Mouse (Mus musculus) CH12.LX (cell line): ENCODE measurements at regions not wholly inside any gene's neighbourhood (a gene's known extent, or its start where the extent isn't known, plus 50 kb on each side); places are given as distances from the start of the nearest gene placed in this dataset.

Source experiments
- DNase-seq: peaks from one replicate; pipeline ENCODE4 v3.0.0-alpha.2; 2013; ENCODE audit errors: extremely low read depth
- H3K27ac ChIP-seq: 2 replicates; pipeline ENCODE4 v1.5.1; 2012; ENCODE audit warnings: low read depth, mild to moderate bottlenecking, control low read depth, moderate library complexity; ENCODE audit not compliant: insufficient read depth
- H3K27me3 ChIP-seq: replicated peaks from 2 replicates; pipeline ENCODE3; 2012; ENCODE audit warnings: inconsistent platforms
- H3K36me3 ChIP-seq, 2 experiments: replicated peaks in 1 of 2; 2 replicates each; pipeline versions ENCODE3 to v1.6.1; 2012; ENCODE audit warnings: inconsistent platforms in 1 of 2, low read length in 1 of 2, mild to moderate bottlenecking in 1 of 2, mixed read lengths in 1 of 2, moderate library complexity in 1 of 2; ENCODE audit not compliant: control insufficient read depth in 1 of 2, insufficient read depth in 1 of 2
- H3K4me1 ChIP-seq, 2 experiments: 2 replicates each; pipeline ENCODE4 v1.6.1; 2012; ENCODE audit warnings: inconsistent platforms in 1 of 2, moderate library complexity in 1 of 2; ENCODE audit not compliant: insufficient read depth in 2 of 2, control insufficient read depth in 1 of 2
- H3K4me2 ChIP-seq: 2 replicates; pipeline ENCODE4 v1.6.1; 2012; ENCODE audit warnings: low read depth, mild to moderate bottlenecking, control low read depth; ENCODE audit not compliant: poor library complexity, insufficient read depth, severe bottlenecking
- H3K4me3 ChIP-seq, 3 experiments: fragments of 150-350 bp in 1 of 3; sonication (generic) in 1 of 3; replicated peaks in 1 of 3; 2 replicates each; pipeline versions ENCODE3 to v1.5.1; 2011 to 2012; ENCODE audit warnings: low read depth in 2 of 3, low read length in 2 of 3, mild to moderate bottlenecking in 2 of 3, moderate library complexity in 2 of 3, control low read depth in 1 of 3, improper control_type of control experiment in 1 of 3, inconsistent platforms in 1 of 3, mixed read lengths in 1 of 3; ENCODE audit not compliant: poor library complexity in 1 of 3
- H3K79me2 ChIP-seq: replicated peaks from 2 replicates; pipeline ENCODE4 v1.6.1; 2012; ENCODE audit warnings: mild to moderate bottlenecking, moderate library complexity; ENCODE audit not compliant: control insufficient read depth, poor library complexity, insufficient read depth, severe bottlenecking; ENCODE audit errors: extremely low read depth
- H3K9ac ChIP-seq: 2 replicates; pipeline ENCODE4 v1.6.1; 2012; ENCODE audit warnings: low read depth, mild to moderate bottlenecking, control low read depth, moderate library complexity; ENCODE audit not compliant: insufficient read depth
- H3K9me3 ChIP-seq: replicated peaks from 2 replicates; pipeline ENCODE3; 2012; ENCODE audit warnings: low read length, inconsistent platforms, mixed read lengths
- E2F4 ChIP-seq: IDR thresholded peaks from 2 replicates; pipeline ENCODE4 v1.6.1; 2011; ENCODE audit warnings: low read depth, low read length, improper control_type of control experiment; ENCODE audit not compliant: insufficient replicate concordance
- dilution Hi-C: fragments of 300-500 bp; cut with MboI; formaldehyde crosslinking; loops from 2 replicates; pipeline ENCODE4 v1.14.3; 2020; ENCODE audit warnings: low sequenced_read_pairs; ENCODE audit not compliant: extremely low pct_unique_long_range_greater_than_20kb, extremely low pct_ligation_motif_present
- in situ Hi-C: fragments of 300-500 bp; cut with MboI; formaldehyde crosslinking; loops from 3 replicates; pipeline ENCODE4 v1.14.3; 2019; ENCODE audit warnings: low sequenced_read_pairs, low pct_ligation_motif_present, low pct_unique_long_range_greater_than_20kb, mixed read lengths

GRCm38 (mm10) chr13:72578416-72578815, 50.2 kb upstream of the Irx2 start:
- dilution Hi-C loops (no loop called here), in situ Hi-C loops (no loop called here)
- no peak for DNase-seq
- no peaks in the 10 kb centered on the region for H3K36me3 ChIP-seq
- no peak overlapping the region for H3K27ac ChIP-seq
- no peak overlapping the region for H3K4me2 ChIP-seq
- H3K4me3 ChIP-seq = no peak overlapping the region
- no peaks in the 10 kb centered on the region for H3K27me3 ChIP-seq
- H3K79me2 ChIP-seq = no peaks in the 10 kb centered on the region
- peaks cover 71% of the 10 kb centered on the region for H3K9me3 ChIP-seq
- TF ChIP-seq E2F4 = no peak
- no peak overlapping the region for H3K9ac ChIP-seq
- no peaks in the 10 kb centered on the region for H3K4me1 ChIP-seq
